Mouse (Mus musculus) thymus, adult 2 months (tissue): ENCODE results near the gene E2f6. TPM values are rescaled to one million over a fixed set of nuclear protein-coding genes. Genes with fewer than 3 reads are reported as not detected.

Experiments used
- DNase-seq: peaks from one replicate; pipeline ENCODE4 v3.0.0; 2021
- H3K27ac ChIP-seq: fragments of 200-500 bp; 2 replicates; pipeline ENCODE4 v1.5.1; 2012; ENCODE audit warnings: low read length, control low read depth; ENCODE audit not compliant: control insufficient read depth, insufficient read depth
- H3K27me3 ChIP-seq: fragments of 200-500 bp; 2 replicates; pipeline ENCODE4 v1.6.1; 2012; ENCODE audit warnings: mild to moderate bottlenecking, low read length, moderate library complexity, mixed read lengths; ENCODE audit not compliant: control insufficient read depth, insufficient read depth
- H3K36me3 ChIP-seq: fragments of 200-500 bp; 2 replicates; pipeline ENCODE4 v1.6.1; 2012; ENCODE audit warnings: mild to moderate bottlenecking, low read length, moderate library complexity; ENCODE audit not compliant: control insufficient read depth, insufficient read depth
- H3K4me1 ChIP-seq: fragments of 200-500 bp; replicated peaks from 2 replicates; pipeline ENCODE4 v1.6.1; 2012; ENCODE audit warnings: low read length; ENCODE audit not compliant: control insufficient read depth, insufficient read depth
- H3K4me3 ChIP-seq: fragments of 200-500 bp; 2 replicates; pipeline ENCODE4 v1.5.1; 2012; ENCODE audit warnings: mild to moderate bottlenecking, low read length, control low read depth, moderate library complexity; ENCODE audit not compliant: control insufficient read depth, insufficient read depth
- CTCF ChIP-seq: fragments of 200-500 bp; IDR thresholded peaks from 2 replicates; pipeline ENCODE4 v1.5.1; 2012; ENCODE audit warnings: mild to moderate bottlenecking, control low read depth, low read length, moderate library complexity, borderline replicate concordance; ENCODE audit not compliant: control insufficient read depth, poor library complexity, insufficient read depth; ENCODE audit errors: extremely low read depth
- POLR2A ChIP-seq: fragments of 200-500 bp; IDR thresholded peaks from 2 replicates; pipeline ENCODE4 v1.6.1; 2012; ENCODE audit warnings: mild to moderate bottlenecking, low read length, control low read depth, moderate library complexity; ENCODE audit not compliant: control insufficient read depth, poor library complexity, insufficient read depth; ENCODE audit errors: extremely low read depth
- WGBS: fragments of 180-500 bp; shearing (Covaris S2); methylation state at CpG from one replicate; pipeline ENCODE4 v1.1.7; 2018; 5-methylcytosine and 5-hydroxymethylcytosine counted together
- polyA plus RNA-seq: library from polyadenylated mRNA; depleted of rRNA; stranded (reverse); fragments of >200 nt; gene quantifications from 2 replicates; pipeline ENCODE4 v1.2.3, GENCODE M21; 2012; rRNA removed

E2f6 gene
- polyA plus RNA-seq, result 18.8 and 19.9 TPM in 2 replicates

GRCm38 (mm10) chr12:16810525-16811431 is at the start of gene E2f6:
Gene E2f6 (plus strand): TSS chr12:16810963.
- Histone ChIP-seq H3K27me3 (no peaks in the 10 kb centered on the region), H3K4me1 (peaks cover 7% of the 10 kb centered on the region), H3K36me3 (no peaks in the 10 kb centered on the region), H3K27ac (no peak within 1 kb of the TSS), H3K4me3 (peak within 1 kb of the TSS; percentile 62)
- 7% methylated on average over 81 of the region's 81 CpGs for WGBS
- DNase-seq, result peak; percentile 79
- no peak for TF ChIP-seq POLR2A
- peak; percentile 48; the same call in 1 of the 2 replicates for TF ChIP-seq CTCF

GRCm38 (mm10) chr12:16761461-16761860 is 49.3 kb upstream of the E2f6 start:
- no peaks in the 10 kb centered on the region for H3K4me1 ChIP-seq
- no peak overlapping the region for H3K4me3 ChIP-seq
- H3K27ac ChIP-seq, result no peak overlapping the region
- TF ChIP-seq CTCF, result no peak
- no peak for TF ChIP-seq POLR2A
- 97% methylated on average over 3 of the region's 3 CpGs for WGBS
- no peaks in the 10 kb centered on the region for H3K36me3 ChIP-seq
- no peak for DNase-seq
- no peaks in the 10 kb centered on the region for H3K27me3 ChIP-seq

- H3K27me3 ChIP-seq, result no peaks in the 10 kb centered on the region
- WGBS, result 91% methylated on average over 4 of the region's 4 CpGs
- no peak for DNase-seq
Measured at GRCm38 (mm10) chr12:16763649-16764422, 46.9 kb upstream of the E2f6 start.

GRCm38 (mm10) chr12:16764776-16765445 is 45.9 kb upstream of the E2f6 start:
- no peak for DNase-seq
- H3K36me3 ChIP-seq, result no peaks in the 10 kb centered on the region
- 86% methylated on average over 12 of the region's 12 CpGs for WGBS
- no peak overlapping the region for H3K4me3 ChIP-seq
- TF ChIP-seq POLR2A (no peak), CTCF (no peak)
- no peak overlapping the region for H3K27ac ChIP-seq
- H3K4me1 ChIP-seq, result no peaks in the 10 kb centered on the region
- H3K27me3 ChIP-seq, result no peaks in the 10 kb centered on the region

More at GRCm38 (mm10) chr12:16763649-16764422, 46.9 kb upstream of the E2f6 start:
- no peak for TF ChIP-seq POLR2A
- Histone ChIP-seq H3K36me3 (no peaks in the 10 kb centered on the region), H3K27ac (no peak overlapping the region), H3K4me1 (no peaks in the 10 kb centered on the region), H3K4me3 (no peak overlapping the region)

GRCm38 (mm10) chr12:16768251-16768650 is 42.5 kb upstream of the E2f6 start:
- Histone ChIP-seq H3K36me3 (no peaks in the 10 kb centered on the region), H3K27me3 (no peaks in the 10 kb centered on the region), H3K27ac (no peak overlapping the region), H3K4me1 (no peaks in the 10 kb centered on the region), H3K4me3 (no peak overlapping the region)
- WGBS, result 70% methylated on average over 3 of the region's 3 CpGs
- no peak for DNase-seq
- no peak for TF ChIP-seq POLR2A
- TF ChIP-seq CTCF, result no peak

- Histone ChIP-seq H3K27me3 (no peaks in the 10 kb centered on the region), H3K27ac (no peak overlapping the region), H3K4me3 (no peak overlapping the region), H3K4me1 (no peaks in the 10 kb centered on the region), H3K36me3 (no peaks in the 10 kb centered on the region)
- DNase-seq, result no peak
- 91% methylated on average over 2 of the region's 2 CpGs for WGBS
- TF ChIP-seq CTCF (no peak), POLR2A (no peak)
Measured at GRCm38 (mm10) chr12:16768711-16769110, 42.1 kb upstream of the E2f6 start.
